Mouse (Mus musculus) ES-Bruce4 (cell line): ENCODE results near the gene Mfap1a.

Experiments used
- CTCF ChIP-seq: IDR thresholded peaks from one replicate; pipeline ENCODE4 v1.8.1; 2011; ENCODE audit warnings: low read depth, low read length
- POLR2A ChIP-seq: IDR thresholded peaks from one replicate; pipeline ENCODE4 v1.8.1; 2011; ENCODE audit warnings: low read length; ENCODE audit not compliant: insufficient read depth

GRCm38 (mm10) chr2:121443068-121443349 lies 63.5 kb downstream of the Mfap1a start:
- TF ChIP-seq CTCF (no peak), POLR2A (no peak)
